Mouse (Mus musculus) urinary bladder, postnatal 36 days (tissue): Measurements from ENCODE around the gene Gemin7.

Source experiments
- DNase-seq, 2 experiments: peaks; one replicate each; pipeline ENCODE4 v3.0.0; 2022; ENCODE audit warnings: low spot score in 2 of 2, mixed read lengths in 1 of 2

Gene Gemin7

DNA sequence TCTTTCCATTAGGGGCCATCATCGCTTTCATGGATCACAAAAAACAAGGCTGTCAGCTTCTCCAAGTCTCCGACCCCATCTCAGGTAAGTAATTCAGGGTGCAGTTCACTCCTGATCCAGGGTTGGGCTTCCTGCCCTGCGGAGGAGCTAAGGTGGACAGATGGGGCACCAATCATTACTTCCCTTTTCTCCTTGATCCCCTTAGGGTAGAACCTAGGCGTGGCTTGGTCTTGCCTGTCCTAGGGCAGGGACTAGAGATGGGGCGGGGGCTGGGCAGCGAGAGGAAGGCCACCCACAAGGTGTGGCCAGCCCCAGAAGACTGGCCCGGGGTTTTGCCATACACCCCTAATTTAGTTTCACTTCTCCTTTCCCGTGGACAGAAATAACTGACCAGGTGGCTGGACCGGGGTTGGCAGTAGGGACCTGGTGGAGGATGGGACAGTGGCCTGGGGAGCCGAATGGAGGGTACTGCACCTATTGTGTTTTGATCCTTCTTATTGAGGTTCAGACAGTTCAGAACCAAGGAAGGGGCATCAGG is 551 bp upstream of the Gemin7 start:
- peak in 1 of 2 experiments; percentile 36 for DNase-seq

DNA sequence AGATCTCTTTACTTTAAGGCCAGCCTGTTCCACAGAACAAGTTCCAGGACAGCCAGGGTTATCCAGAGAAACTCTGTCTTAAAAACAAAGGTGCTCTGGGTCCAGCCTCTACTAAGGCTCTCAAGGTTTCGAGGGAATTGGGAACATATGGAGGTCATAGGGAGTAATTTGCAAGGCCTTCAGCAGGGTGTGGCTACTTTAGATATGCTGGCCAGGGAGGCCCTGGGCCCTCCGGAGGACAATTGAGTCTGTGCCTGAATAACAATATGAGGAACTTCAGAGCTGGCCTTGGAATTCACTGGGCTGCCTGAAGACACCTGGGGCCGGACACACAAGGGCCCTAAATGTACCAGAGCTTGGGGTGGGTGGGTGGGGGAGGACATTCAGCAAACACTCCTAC is 1.8 kb downstream of the Gemin7 start:
- DNase-seq: no peak

DNA sequence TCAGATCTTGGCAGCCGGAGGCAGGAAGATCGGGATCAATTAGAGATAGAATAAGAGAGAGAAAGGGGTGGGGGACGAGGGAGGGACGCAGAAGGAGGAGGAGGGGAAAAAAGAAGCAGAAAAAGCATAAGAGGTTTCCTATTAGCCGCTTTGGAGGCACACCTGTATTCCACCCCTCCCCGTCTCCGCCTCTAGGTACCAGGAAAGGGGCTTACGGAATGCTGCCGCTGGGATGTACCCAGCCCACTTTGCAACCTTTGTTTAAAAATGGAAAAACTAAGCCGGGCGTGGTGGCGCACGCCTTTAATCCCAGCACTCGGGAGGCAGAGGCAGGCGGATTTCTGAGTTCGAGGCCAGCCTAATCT is 3.6 kb downstream of the Gemin7 start:
- DNase-seq: no peak

DNA sequence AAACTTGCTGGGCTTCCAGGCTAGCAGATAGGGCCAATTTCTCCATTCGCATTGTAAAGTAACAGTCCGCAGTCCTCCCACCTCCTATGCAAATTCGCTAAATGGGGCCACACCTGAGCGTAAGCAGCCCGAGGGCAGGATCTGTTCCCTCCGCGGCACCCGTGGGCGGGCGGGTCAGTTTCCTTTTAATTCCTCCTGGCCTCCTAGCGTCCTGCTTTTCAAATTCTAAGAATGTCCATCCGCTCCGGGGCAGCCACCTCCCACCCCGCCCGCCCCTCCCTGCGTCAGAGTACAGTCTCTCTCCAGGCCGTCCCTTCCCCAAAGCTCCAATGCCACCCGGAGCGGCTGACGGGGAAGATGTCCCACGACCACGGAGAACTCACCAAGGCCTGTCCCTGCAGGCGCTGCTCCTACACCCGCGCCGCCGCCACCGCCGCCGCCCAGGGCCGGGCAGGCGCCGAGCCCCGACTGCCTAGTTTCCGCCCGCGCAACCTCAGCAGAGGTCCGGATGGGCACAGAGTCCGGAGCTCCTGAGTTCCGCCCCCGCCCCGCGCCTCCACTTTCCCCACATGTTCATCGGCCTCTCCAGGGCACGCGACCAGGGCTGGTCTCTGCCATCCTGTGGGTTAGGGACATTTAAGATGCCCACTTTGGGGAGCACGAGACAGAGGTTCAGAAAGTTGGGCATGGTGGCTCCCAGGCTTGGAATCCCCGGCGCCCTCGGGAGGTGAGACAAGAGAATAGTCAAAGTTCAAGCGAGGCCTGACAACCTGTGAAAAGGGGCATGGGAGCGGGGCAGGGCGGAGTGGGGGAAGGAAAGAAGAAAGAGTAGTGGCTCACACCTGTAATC is 4.2 kb downstream of the Gemin7 start:
- DNase-seq: peak; percentile 70 to 81

DNA sequence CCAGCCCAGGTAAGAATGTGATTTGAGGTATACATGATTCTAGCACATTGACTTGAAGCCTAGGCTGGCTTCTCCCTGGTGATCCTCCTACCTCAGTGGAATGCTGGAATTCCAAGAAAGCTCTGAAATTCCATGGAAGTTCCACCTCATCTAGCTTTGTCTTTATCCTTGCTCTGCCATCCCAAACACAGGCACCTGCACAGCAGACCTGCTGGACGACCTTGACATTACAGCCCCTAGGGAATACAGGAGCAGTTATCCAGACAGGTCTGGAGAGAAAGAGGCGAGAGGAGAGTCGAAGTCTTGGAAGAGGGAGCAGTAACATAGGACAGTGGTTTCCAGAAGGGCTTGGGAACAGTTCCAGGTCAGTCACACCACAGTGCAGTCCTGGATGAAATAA is 7.7 kb downstream of the Gemin7 start:
- DNase-seq: no peak

DNA sequence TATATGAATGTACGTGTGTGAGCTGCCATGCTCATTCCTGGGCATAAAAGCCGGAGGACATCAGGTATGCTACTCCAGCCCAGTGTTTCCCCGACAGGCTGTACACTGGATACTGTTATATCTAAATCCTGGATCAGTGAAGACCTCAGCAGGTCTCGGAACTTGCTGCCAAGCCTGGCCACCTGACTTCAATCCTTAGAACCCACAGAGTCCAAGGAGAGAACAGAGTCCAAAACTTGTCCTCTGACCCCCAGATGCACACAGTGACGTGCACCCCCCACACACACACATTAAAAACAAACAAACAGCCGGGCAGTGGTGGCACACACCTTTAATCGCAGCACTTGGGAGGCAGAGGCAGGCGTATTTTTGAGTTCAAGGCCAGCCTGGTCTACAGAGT is 10.0 kb downstream of the Gemin7 start:
- DNase-seq: no peak

DNA sequence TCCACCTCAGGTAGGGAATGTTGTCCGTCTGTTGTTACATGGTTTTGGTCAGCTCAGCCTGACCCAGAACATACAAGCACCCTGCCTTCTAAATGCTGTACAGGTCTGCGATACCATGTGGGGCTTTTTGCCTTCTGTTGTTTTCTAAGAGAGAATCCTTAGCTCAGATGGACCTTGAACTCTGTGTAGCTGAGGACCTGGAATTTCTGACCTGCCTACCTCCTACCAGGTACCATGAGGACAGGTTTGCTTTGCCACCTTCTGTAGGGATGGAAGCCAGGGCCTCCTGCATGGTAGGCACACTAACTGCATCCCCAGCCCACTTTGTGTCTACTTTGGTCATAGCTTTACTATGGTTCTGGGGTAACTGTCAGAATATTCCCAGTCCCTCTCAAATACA is 11.6 kb downstream of the Gemin7 start:
- no peak for DNase-seq

DNA sequence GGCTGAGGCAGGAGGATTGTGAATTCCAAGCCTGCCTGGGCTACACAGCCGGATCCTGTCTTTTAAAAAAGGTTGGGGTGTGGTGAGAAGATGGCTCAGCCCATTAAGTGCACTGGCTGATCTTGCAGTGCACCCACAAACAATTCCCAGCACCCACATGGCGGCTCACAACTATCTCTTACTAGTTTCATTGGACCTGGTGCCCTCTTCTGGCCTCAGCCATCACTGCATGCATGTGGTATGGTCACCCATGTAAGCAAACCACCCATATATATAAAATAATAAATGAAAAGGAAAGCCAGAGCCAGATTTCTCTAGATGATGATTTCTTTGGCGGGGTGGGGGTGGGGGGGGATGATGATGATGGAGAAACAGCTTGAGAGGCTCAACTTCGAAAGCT is 12.9 kb downstream of the Gemin7 start:
- DNase-seq: no peak

DNA sequence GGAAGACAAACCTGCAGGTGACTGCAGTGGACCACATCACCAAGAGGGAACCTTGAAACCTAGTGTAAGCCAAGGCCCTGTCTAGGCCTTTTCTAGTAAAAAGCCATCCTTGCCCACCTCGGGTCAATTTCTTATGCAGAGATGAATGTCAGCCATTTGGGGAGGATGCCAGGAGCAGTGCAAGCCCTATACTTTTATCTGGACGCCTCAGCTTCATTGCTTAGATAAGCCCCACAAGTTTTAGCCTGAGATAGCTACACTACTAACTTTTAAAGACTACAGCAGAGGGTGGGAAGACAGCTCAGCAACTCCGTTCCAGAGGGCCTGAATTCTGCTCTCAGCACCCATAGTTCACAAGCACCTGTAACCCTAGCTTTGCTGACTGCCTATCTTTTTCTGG is 13.5 kb downstream of the Gemin7 start:
- DNase-seq: no peak

DNA sequence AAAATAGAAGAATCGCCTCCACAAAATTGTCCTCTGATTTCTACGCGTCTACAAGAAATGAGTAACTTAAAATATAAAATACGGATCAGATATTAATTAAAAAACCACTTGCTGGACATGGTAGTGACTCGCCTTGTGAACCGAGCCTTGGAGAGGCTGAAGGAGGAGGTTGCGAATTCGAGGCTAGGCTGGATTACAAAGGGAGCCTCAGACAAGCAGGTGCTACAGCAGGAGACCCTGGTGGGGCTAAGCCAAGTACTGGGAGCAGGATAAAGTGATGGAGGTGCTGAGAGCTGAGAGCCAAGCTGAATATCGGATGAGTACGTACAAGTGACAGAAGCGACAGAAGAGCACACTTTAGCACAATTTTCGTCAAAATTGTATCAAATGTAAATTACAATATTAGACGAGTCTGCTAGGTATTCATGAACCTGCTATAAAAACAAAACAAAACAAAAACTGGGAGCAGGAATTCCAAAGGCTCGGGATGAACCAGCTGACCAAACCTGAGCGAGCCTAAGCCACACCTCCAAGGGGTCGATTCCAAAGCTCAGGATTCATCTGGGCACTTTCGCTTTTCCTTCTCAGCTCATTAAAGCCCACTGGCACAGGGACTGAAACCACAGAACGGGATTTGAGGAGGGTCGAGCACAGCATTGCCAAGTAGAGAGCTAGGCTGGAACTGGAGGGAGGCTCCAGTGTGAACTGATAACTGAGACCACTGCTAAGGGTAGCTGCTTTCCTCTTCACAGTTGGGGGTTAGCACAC is 14.6 kb downstream of the Gemin7 start, which contains the start of gene Ppp1r37:
Ppp1r37 (minus strand) TSS at position 434 of the 768 bp plus-strand sequence.
- DNase-seq: no peak

DNA sequence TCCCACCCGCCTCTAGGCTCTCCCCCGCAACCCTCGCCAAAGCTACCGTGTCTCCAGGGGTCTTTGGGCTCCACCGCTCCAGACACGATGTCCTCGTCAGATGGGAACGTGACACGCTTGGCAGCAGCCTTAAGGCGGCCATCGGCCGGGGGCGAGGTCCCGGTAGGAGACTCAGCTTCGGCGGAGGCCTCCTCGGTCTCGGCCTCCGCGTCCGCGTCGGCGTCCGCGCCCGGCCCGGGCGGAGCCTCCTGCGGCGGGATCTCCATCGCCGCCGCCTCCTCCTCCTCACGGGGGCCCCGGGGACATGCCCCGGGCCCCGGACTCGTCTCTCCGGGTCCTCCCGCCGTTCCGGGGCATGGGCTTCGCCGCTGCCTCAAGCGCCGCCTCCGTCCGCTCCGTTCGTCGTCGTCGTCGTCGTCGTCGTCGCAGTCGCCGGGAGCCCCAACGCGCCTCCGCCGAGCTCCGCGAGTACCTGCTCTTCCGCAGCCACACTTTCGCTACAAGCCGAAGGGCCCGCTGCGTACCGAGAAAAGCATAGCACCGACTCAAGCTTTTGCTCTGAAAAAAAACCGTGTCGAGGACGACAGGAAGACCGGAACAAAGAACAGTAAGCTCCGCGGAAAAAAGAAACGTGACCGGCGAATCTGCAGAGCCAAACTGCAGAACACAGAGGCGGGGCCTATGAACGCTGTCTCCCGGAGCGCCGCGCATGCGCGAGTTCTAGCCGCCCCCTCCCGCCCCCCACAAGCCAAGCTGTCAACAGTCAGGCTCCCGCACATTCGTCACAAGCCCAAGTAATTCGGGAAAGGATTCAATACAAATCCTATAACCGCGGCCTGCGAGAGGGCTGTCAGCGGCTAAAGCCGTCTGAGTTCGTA is 15.4 kb downstream of the Gemin7 start:
- peak; percentile 81 to 84 for DNase-seq

DNA sequence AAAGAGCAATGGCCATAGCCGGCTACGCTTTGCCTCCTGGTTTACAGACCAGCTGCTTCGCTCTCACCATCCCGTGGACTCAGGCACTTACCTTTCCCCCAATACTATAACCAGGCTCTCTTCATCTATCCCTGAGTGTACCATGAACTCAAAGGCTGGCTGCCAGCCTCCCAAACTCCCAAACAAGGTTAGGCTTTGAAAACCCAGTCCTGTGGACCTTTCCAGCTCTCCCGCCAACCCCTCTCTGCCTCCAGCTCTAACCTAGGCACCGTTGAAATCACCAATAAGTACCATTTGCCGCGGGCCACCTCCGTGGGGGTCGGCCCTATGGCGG is 16.0 kb downstream of the Gemin7 start:
- no peak for DNase-seq

DNA sequence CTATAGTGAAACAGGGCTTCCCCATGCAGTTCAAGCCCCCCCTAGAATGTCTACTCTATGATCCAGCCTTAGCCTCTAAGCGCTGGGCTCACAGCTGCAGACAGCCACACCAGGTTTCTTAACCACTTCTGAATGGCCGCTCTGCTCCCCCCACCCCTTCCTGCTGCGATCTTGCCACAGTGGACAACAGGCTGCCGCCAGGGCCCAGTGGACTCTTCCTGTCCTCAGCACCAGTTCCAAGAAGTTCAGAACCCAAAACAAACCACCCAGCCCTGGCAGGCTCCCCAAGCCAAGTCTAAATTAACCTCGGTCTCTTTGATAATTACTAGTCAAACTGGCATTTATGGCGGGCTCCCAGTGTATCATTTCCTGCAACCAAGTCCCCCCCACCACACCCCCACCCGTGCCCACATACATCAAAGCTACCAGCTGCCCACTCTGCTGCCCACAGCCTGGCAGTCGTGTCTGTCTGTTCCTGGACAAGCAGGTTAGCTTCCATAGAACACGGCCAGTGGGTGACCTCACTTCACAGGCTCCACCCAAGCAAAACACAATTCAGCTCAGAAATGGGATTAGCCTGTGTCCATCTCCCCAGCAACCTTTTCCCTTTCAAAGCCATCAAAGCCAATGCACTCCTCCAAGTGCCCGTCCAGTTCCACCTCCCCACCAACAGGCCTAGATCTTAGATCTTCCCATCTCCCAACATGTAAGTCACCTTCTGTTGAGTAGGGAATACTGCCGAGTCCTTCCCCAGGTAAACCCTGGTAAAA is 16.7 kb downstream of the Gemin7 start:
- no peak for DNase-seq

DNA sequence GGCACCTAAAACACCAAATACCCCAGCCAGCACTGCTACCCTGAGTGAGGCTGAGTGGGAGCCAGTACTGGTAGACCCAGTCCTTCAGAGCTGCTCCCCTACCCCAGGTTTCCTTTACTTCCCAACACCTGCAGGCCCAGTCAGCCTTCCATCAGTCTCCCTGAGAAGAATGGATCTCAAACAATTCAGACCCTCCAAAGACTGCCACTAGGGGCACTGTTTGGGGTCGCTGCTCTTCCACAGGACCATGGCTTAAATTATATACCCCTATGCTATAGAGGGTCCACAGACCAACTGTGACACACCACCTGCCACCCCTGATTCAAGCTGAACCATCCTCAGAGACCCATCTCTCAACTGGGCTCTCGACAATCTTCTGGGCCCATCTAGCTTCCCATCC is 18.4 kb downstream of the Gemin7 start:
- no peak for DNase-seq

DNA sequence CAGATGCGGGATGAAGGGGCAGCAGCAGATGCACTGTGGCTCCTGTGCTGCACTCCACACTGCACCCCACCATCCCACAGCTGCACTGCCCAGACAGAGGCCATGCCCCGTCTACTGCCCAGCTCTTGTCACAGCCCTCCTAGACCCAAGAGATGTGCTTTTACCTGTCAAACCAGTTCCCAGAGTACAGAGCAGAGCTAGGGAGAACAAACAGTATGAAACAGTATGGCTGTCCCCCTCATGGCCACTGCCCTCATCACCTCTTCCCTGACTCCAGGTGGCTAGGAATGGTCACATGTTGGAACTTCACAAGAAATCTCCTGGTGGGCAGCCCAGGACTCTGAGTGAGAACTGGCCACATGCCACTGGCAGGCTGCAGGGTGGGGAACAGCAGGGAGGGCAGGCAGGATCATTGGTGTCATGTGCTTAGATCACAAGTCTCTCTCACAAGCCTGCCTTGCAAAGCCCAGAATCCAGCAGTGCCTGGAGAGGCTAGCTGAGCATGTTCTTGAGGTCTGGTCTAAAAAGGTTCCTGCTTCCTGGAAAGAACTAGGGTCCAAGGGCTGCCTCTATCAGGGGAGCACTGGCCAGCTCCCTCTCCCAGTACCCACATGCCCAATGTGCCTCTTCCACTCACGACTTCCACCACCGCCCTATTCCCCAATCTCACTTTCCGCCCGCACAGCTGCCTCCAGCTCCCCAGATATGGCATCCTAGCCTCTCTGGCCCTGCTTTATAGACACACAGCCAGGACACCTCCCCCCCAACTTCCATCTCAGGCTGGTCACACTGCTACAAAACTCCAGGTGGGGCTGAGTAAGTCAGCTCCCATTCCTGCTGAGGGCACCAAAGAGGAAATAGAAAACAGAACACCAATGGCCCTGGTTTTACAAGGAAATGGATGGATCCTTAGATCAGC is 19.2 kb downstream of the Gemin7 start:
- DNase-seq: no peak

DNA sequence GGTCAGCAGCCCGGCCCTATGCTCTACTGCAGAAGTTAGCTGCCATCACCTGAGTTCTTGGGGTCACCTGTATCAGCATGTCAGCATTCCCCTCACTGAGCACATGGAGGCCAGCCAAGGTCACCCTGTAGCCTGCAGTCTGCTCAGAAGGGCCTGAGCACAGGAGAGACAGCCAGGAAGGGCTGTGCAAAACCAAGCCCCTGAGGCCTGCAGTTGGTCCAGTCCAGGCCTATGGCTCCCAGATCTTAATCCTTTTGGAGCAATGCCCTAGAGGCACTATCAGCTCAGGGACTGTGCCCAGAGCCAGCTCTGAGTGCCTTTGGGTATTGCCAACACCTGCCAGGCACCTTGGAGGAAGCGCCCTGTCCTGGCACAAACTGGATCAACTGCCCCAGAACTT is 20.3 kb downstream of the Gemin7 start:
- no peak for DNase-seq

DNA sequence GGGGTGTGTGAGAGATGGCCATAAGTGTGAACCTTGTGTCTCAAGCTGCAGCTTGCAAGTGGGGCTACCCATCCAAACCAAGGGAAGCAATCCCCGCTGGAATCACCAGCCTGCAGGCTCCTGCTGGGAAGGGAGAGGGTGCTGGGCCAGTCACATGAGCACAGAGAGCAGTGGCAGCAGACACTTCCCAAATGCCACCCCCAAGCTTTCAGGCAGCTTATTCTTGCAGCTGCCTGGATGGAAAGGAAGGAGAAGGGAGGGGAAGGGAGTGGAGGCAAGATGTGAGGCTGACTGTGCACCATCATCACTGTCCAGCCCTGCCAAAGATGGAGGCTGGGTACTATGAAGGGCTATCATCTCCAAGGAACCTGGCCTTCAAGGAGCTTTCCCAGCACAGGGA is 23.2 kb downstream of the Gemin7 start:
- no peak for DNase-seq

DNA sequence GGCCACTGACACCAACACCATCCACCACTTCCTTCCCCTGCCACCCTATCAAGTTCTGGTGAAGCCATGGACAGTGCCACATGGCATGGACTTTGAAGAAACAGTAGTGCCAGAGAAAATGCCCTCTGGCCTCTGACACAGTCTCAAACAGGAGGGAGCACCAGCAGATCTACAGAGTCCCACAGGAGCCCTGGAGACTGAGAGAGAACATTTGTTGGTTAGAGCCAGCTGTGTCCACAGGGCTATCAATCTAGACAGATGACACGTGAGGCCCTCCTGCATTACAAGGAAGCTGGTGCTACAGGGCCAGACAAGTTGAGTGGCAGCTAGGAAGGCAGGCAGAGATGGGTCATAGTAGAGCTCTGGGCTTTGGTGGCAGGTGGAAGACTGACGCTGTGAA is 25.0 kb downstream of the Gemin7 start:
- no peak for DNase-seq

DNA sequence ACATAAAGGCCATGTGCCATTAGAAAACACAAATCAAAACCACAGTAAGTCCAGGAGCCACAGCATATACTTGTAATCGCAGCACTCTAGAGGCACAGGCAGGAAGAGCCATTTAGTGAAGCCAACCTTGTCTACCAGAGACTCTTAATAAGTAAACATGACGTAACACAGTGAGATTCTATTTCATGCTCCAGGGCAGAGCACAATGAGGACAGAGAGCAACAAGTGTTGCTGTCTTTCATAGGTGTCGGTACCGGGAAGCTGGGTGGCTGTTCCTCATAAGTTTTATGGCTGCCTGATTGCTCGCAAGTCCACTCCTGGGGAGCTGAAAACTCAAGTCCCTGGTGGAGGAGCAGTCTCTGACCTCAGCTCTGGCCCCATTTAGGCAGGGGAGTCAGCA is 25.8 kb downstream of the Gemin7 start:
- DNase-seq: no peak

DNA sequence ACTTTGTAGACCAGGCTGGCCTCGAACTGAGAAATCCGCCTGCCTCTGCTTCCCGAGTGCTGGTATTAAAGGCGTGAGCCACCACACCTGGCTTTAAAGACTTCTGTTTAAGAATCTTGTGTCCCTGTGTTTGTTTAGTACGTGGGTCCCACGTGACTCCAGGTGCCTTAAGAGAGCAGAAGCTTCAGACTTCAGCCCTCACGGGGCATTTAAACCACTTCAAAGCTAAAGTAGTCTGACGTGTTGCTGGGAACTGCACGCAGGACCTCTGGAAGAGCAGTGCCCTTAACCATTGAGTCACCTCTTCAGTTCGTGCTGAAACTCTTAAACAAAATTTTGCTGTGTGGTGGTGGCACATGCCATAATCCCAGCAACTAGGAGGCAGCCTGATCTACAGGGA is 28.0 kb downstream of the Gemin7 start:
- DNase-seq: no peak
